Mouse (Mus musculus) hindbrain, embryonic 15.5 days (tissue): ENCODE results near the gene Nt5c2. TPM values are rescaled to one million over a fixed set of nuclear protein-coding genes. Genes with fewer than 3 reads are reported as not detected.

ENCODE experiments used
- ATAC-seq: fragments of 200-750 bp; cut with Nextera tagmentation; 2 replicates; pipeline ENCODE4 v1.8.0; 2017; ENCODE audit warnings: low read depth, moderate number of reproducible peaks, moderate TSS enrichment; ENCODE audit not compliant: low FRiP score
- H3K27ac ChIP-seq: fragments of 300-500 bp; sonication (generic); replicated peaks from 2 replicates; pipeline ENCODE4 v1.5.1; 2015; ENCODE audit warnings: mild to moderate bottlenecking, inconsistent platforms
- H3K27me3 ChIP-seq: fragments of 300-500 bp; sonication (generic); 2 replicates; pipeline ENCODE4 v1.6.1; 2015; ENCODE audit warnings: control low read depth, inconsistent platforms
- H3K36me3 ChIP-seq: fragments of 300-500 bp; sonication (generic); 2 replicates; pipeline ENCODE4 v1.6.1; 2015; ENCODE audit warnings: control low read depth, inconsistent platforms
- H3K4me1 ChIP-seq: fragments of 300-500 bp; sonication (generic); replicated peaks from 2 replicates; pipeline ENCODE4 v1.6.1; 2015; ENCODE audit warnings: control low read depth, inconsistent platforms
- H3K4me2 ChIP-seq: fragments of 300-500 bp; sonication (generic); 2 replicates; pipeline ENCODE4 v1.6.1; 2015; ENCODE audit warnings: moderate library complexity, mild to moderate bottlenecking, inconsistent platforms
- H3K4me3 ChIP-seq: fragments of 300-500 bp; sonication (generic); 2 replicates; pipeline ENCODE4 v1.5.1; 2015; ENCODE audit warnings: mild to moderate bottlenecking, inconsistent platforms
- H3K9ac ChIP-seq: fragments of 300-500 bp; sonication (generic); 2 replicates; pipeline ENCODE4 v1.6.1; 2015; ENCODE audit warnings: inconsistent platforms
- H3K9me3 ChIP-seq: fragments of 300-500 bp; sonication (generic); 2 replicates; pipeline ENCODE4 v1.6.1; 2016; ENCODE audit warnings: control low read depth, inconsistent platforms
- WGBS: fragments of 180-500 bp; shearing (Covaris S2); methylation state at CpG from one replicate; pipeline ENCODE4 v1.1.7; 2015; 5-methylcytosine and 5-hydroxymethylcytosine counted together
- polyA plus RNA-seq: library from polyadenylated mRNA; unstranded; fragments of >200 nt; fragmentation: Nextera tagmentation; extraction: Ambion mirVana; gene quantifications from 2 replicates; pipeline ENCODE4 v1.2.1, GENCODE M21; 2015

Nt5c2 gene
- polyA plus RNA-seq, 1 experiment from 2014 or later, result 74.1 TPM

- Histone ChIP-seq H3K4me2 (no peak overlapping the region), H3K27me3 (no peaks in the 10 kb centered on the region), H3K36me3 (no peaks in the 10 kb centered on the region), H3K9me3 (no peaks in the 10 kb centered on the region), H3K27ac (peak overlapping the region; percentile 78; the same call in 1 of the 2 replicates), H3K9ac (no peak overlapping the region), H3K4me1 (peaks cover 22% of the 10 kb centered on the region), H3K4me3 (no peak overlapping the region)
- 63% methylated on average over 13 of the region's 13 CpGs for WGBS
- no peak for ATAC-seq
Observed at GRCm38 (mm10) chr19:46970121-46970729, 44.7 kb downstream of the Nt5c2 start.

GRCm38 (mm10) chr19:46969286-46969985 is 45.5 kb downstream of the Nt5c2 start:
- Histone ChIP-seq H3K4me2 (no peak overlapping the region), H3K27me3 (no peaks in the 10 kb centered on the region), H3K4me3 (no peak overlapping the region), H3K4me1 (peaks cover 22% of the 10 kb centered on the region), H3K36me3 (no peaks in the 10 kb centered on the region), H3K9me3 (no peaks in the 10 kb centered on the region), H3K9ac (no peak overlapping the region), H3K27ac (no peak overlapping the region)
- ATAC-seq, result no peak
- 77% methylated on average over 22 of the region's 22 CpGs for WGBS

GRCm38 (mm10) chr19:46968833-46969232 is 46.1 kb downstream of the Nt5c2 start:
- no peaks in the 10 kb centered on the region for H3K27me3 ChIP-seq
- 87% methylated on average over 5 of the region's 5 CpGs for WGBS

DNA sequence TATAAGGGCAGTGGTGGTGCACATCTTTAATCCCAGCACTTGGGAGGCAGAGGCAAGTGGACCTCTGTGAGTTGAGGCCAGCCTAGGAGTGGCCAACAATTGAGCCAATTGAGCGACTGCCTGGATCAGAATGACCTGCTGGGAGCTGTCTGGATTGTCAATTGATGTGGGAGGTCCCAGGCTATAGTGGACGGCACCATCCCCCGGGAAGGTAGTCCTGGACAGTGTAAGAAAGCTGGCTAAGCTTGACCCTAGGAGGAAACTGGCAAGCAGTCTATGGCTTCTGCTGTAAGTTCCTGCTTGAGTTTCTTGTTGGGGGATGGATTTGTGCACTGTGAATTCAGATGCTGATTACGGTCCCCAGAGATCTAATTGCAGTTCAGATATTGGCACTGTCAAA is 47.1 kb downstream of the Nt5c2 start:
- ATAC-seq, result no peak
- H3K4me1 ChIP-seq, result peaks cover 25% of the 10 kb centered on the region
- WGBS, result 36% methylated on average over 4 of the region's 4 CpGs
- H3K9ac ChIP-seq, result no peak overlapping the region
- no peaks in the 10 kb centered on the region for H3K36me3 ChIP-seq
- no peak overlapping the region for H3K4me3 ChIP-seq
- H3K4me2 ChIP-seq, result no peak overlapping the region
- H3K27me3 ChIP-seq, result no peaks in the 10 kb centered on the region
- no peaks in the 10 kb centered on the region for H3K9me3 ChIP-seq
- H3K27ac ChIP-seq, result no peak overlapping the region

More at GRCm38 (mm10) chr19:46968833-46969232, 46.1 kb downstream of the Nt5c2 start:
- Histone ChIP-seq H3K36me3 (no peaks in the 10 kb centered on the region), H3K4me3 (no peak overlapping the region), H3K4me1 (peaks cover 22% of the 10 kb centered on the region), H3K9me3 (no peaks in the 10 kb centered on the region), H3K9ac (no peak overlapping the region), H3K27ac (no peak overlapping the region), H3K4me2 (no peak overlapping the region)
- ATAC-seq, result no peak

DNA sequence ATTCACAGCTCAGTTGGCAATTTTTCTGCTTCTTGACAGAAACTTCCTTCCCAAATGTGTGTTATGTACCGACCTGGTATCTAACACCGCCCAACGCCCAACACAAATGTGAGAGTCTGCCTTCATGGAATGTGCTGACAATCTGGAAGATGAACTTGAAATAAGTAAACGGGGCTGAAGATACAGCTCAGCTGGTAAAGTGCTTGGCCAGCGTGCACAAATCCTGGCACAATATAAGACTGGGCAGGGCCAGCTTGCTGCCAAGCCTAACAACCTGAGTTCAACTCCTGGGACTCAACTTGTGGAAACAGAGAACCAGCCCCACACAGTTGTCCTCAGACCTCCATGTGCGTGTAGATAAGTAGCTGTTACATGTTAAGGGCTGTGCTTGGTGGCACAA is 48.6 kb downstream of the Nt5c2 start:
- no peak overlapping the region for H3K4me3 ChIP-seq
- no peaks in the 10 kb centered on the region for H3K9me3 ChIP-seq
- H3K27ac ChIP-seq, result no peak overlapping the region
- H3K9ac ChIP-seq, result no peak overlapping the region
- 96% methylated on average over 6 of the region's 6 CpGs for WGBS
- no peak for ATAC-seq
- no peak overlapping the region for H3K4me2 ChIP-seq
- H3K27me3 ChIP-seq, result no peaks in the 10 kb centered on the region
- H3K36me3 ChIP-seq, result no peaks in the 10 kb centered on the region
- peaks cover 18% of the 10 kb centered on the region for H3K4me1 ChIP-seq

GRCm38 (mm10) chr19:46965496-46965895 is 49.5 kb downstream of the Nt5c2 start:
- H3K9ac ChIP-seq, result no peak overlapping the region
- H3K27me3 ChIP-seq, result no peaks in the 10 kb centered on the region
- no peak overlapping the region for H3K4me2 ChIP-seq
- no peak for ATAC-seq
- no peak overlapping the region for H3K27ac ChIP-seq
- H3K4me1 ChIP-seq, result peaks cover 17% of the 10 kb centered on the region
- no peak overlapping the region for H3K4me3 ChIP-seq
- no peaks in the 10 kb centered on the region for H3K36me3 ChIP-seq
- no peaks in the 10 kb centered on the region for H3K9me3 ChIP-seq

- Histone ChIP-seq H3K9me3 (no peaks in the 10 kb centered on the region), H3K4me3 (no peak overlapping the region), H3K36me3 (no peaks in the 10 kb centered on the region), H3K9ac (no peak overlapping the region), H3K4me1 (peaks cover 25% of the 10 kb centered on the region), H3K27ac (no peak overlapping the region), H3K4me2 (no peak overlapping the region), H3K27me3 (no peaks in the 10 kb centered on the region)
- 62% methylated on average over 9 of the region's 9 CpGs for WGBS
- no peak for ATAC-seq
Observed at GRCm38 (mm10) chr19:46964353-46964752, 50.6 kb downstream of the Nt5c2 start.

- no peaks in the 10 kb centered on the region for H3K9me3 ChIP-seq
- H3K4me1 ChIP-seq, result peaks cover 33% of the 10 kb centered on the region
- H3K9ac ChIP-seq, result no peak overlapping the region
- no peak overlapping the region for H3K4me3 ChIP-seq
- no peaks in the 10 kb centered on the region for H3K36me3 ChIP-seq
- no peak for ATAC-seq
- H3K27me3 ChIP-seq, result no peaks in the 10 kb centered on the region
- H3K27ac ChIP-seq, result no peak overlapping the region
- no peak overlapping the region for H3K4me2 ChIP-seq
Observed at GRCm38 (mm10) chr19:46963440-46963839, 51.5 kb downstream of the Nt5c2 start.

- Histone ChIP-seq H3K9ac (peak overlapping the region; percentile 89; the same call in 1 of the 2 replicates), H3K4me2 (peak overlapping the region; percentile 59), H3K27ac (peak overlapping the region; percentile 99; the same call in 1 of the 2 replicates), H3K4me3 (peak overlapping the region; percentile 63), H3K4me1 (peaks cover 36% of the 10 kb centered on the region), H3K27me3 (no peaks in the 10 kb centered on the region), H3K9me3 (no peaks in the 10 kb centered on the region), H3K36me3 (no peaks in the 10 kb centered on the region)
- ATAC-seq, result no peak
- WGBS, result 33% methylated on average over 7 of the region's 7 CpGs
Observed at GRCm38 (mm10) chr19:46962841-46963240, 52.1 kb downstream of the Nt5c2 start.

- Histone ChIP-seq H3K9ac (peak overlapping the region; percentile 89), H3K4me3 (peak overlapping the region; percentile 63), H3K4me1 (peaks cover 38% of the 10 kb centered on the region), H3K27me3 (no peaks in the 10 kb centered on the region), H3K27ac (peak overlapping the region; percentile 99), H3K9me3 (no peaks in the 10 kb centered on the region), H3K4me2 (peak overlapping the region; percentile 59), H3K36me3 (no peaks in the 10 kb centered on the region)
- peak; percentile 93 for ATAC-seq
- WGBS, result 1% methylated on average over 19 of the region's 54 CpGs
Observed at GRCm38 (mm10) chr19:46962171-46962772, 52.7 kb downstream of the Nt5c2 start.

DNA sequence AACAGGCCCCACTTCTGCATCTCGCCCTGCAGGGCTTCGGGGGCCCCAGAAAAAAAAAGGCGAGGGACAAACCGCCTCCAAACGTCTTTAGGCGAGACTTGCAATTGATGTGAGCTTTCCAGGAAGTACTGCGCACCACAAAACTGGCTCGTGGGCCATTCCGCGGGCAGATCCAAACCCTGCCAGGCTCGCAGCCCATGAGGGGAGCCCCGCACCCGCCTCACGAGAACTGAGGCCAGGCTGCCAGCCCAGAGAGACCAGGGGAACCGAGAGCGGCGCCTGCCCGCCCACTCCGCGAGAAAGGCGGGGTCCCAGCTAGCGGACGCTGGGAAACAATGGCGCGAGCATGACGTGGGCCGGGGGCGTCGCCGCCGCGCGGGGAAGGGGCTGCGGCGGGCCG is 53.3 kb downstream of the Nt5c2 start:
- ATAC-seq, result peak; percentile 95
- H3K36me3 ChIP-seq, result no peaks in the 10 kb centered on the region
- WGBS, result under 1% methylated on average over 35 of the region's 36 CpGs

GRCm38 (mm10) chr19:46961047-46961651 is 53.8 kb downstream of the Nt5c2 start:
- WGBS, result 3% methylated on average over 22 of the region's 22 CpGs
- peak overlapping the region; percentile 89 for H3K9ac ChIP-seq
- ATAC-seq, result peak; percentile 16; the same call in 1 of the 2 replicates

More for the DNA sequence above, 53.3 kb downstream of the Nt5c2 start:
- H3K27ac ChIP-seq, result peak overlapping the region; percentile 99
- H3K4me2 ChIP-seq, result peak overlapping the region; percentile 59
- H3K27me3 ChIP-seq, result no peaks in the 10 kb centered on the region
- H3K4me1 ChIP-seq, result peaks cover 38% of the 10 kb centered on the region
- no peaks in the 10 kb centered on the region for H3K9me3 ChIP-seq
- peak overlapping the region; percentile 63 for H3K4me3 ChIP-seq
- H3K9ac ChIP-seq, result peak overlapping the region; percentile 89

More at GRCm38 (mm10) chr19:46961047-46961651, 53.8 kb downstream of the Nt5c2 start:
- Histone ChIP-seq H3K4me1 (peaks cover 38% of the 10 kb centered on the region), H3K4me2 (peak overlapping the region; percentile 59), H3K9me3 (no peaks in the 10 kb centered on the region), H3K27me3 (no peaks in the 10 kb centered on the region), H3K36me3 (no peaks in the 10 kb centered on the region), H3K4me3 (peak overlapping the region; percentile 63), H3K27ac (peak overlapping the region; percentile 99)
